Mouse (Mus musculus): ENCODE measurements around the gene Scn2b.

DNA sequence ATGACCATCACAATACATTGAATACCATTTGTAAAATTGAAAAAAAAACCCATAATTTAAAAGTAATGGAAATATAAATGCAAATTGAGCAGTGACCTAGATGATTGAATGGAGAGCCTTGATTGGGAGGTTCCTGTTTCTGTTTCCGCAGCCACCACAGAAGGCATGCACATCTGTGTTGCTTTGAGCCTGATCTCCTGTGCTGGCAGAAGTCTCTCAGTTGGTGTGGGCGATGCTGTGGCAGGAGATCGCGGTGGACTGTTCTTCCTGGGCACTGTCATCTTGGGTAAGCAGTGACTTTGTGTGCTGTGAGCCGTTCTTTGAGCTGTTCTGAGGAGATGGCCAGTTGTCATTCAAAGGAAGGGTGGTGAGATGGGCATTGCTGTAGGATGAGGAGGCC lies 38.6 kb upstream of the Scn2b start, which contains the start of gene Jaml:
- TF ChIP-seq POLR2A (IDR thresholded peaks at IDR 0.05; ENCODE audit: insufficient read depth, low read depth, low read length): no peak
- no peak for TF ChIP-seq CTCF (IDR thresholded peaks at IDR 0.05; ENCODE audit: insufficient read depth, low read depth, low read length)
